Mouse (Mus musculus) liver, adult 2 months (tissue): ENCODE data around the gene Foxp1. TPM values are rescaled to one million over a fixed set of nuclear protein-coding genes. Genes with fewer than 3 reads are reported as not detected.

ENCODE experiments used
- DNase-seq: peaks from one replicate; pipeline ENCODE4 v3.0.0-alpha.2; 2011; ENCODE audit warnings: low read depth, low spot score; ENCODE audit errors: extremely low read depth
- H3K27ac ChIP-seq: fragments of 200-500 bp; replicated peaks from 2 replicates; pipeline ENCODE4 v1.5.1; 2012; ENCODE audit warnings: low read depth, mild to moderate bottlenecking, control low read depth, inconsistent platforms, low read length; ENCODE audit not compliant: insufficient read depth
- H3K27me3 ChIP-seq: fragments of 200-500 bp; 2 replicates; pipeline ENCODE4 v1.6.1; 2012; ENCODE audit warnings: mild to moderate bottlenecking, moderate library complexity, low read length, inconsistent platforms; ENCODE audit not compliant: control insufficient read depth, insufficient read depth
- H3K36me3 ChIP-seq: fragments of 200-500 bp; 2 replicates; pipeline ENCODE4 v1.6.1; 2012; ENCODE audit warnings: low read length, inconsistent platforms; ENCODE audit not compliant: control insufficient read depth, insufficient read depth
- H3K4me1 ChIP-seq: fragments of 200-500 bp; 2 replicates; pipeline ENCODE4 v1.6.1; 2011; ENCODE audit warnings: low read length; ENCODE audit not compliant: control insufficient read depth, insufficient read depth
- H3K4me3 ChIP-seq: fragments of 200-500 bp; 2 replicates; pipeline ENCODE4 v1.5.1; 2011; ENCODE audit warnings: low read depth, mild to moderate bottlenecking, control low read depth, low read length, moderate library complexity; ENCODE audit not compliant: insufficient read depth
- H3K79me2 ChIP-seq: fragments of 200-500 bp; 2 replicates; pipeline ENCODE4 v1.6.1; 2012; ENCODE audit warnings: inconsistent platforms, mild to moderate bottlenecking, low read length, moderate library complexity; ENCODE audit not compliant: control insufficient read depth, insufficient read depth
- H3K9ac ChIP-seq: fragments of 200-500 bp; 2 replicates; pipeline ENCODE4 v1.6.1; 2012; ENCODE audit warnings: low read depth, mild to moderate bottlenecking, control low read depth, inconsistent platforms, low read length
- CTCF ChIP-seq: fragments of 200-500 bp; IDR thresholded peaks from 2 replicates; pipeline ENCODE4 v1.5.1; 2011; ENCODE audit warnings: low read depth, low read length, control low read depth
- POLR2A ChIP-seq: fragments of 200-500 bp; IDR thresholded peaks from 2 replicates; pipeline ENCODE4 v1.6.1; 2011; ENCODE audit warnings: low read length, control low read depth; ENCODE audit not compliant: insufficient read depth; ENCODE audit errors: extremely low read depth
- WGBS: fragments of 180-500 bp; shearing (Covaris S2); methylation state at CpG from one replicate; pipeline ENCODE4 v1.1.7; 2018; 5-methylcytosine and 5-hydroxymethylcytosine counted together
- polyA plus RNA-seq: library from polyadenylated mRNA; depleted of rRNA; stranded (reverse); fragments of >200 nt; gene quantifications from 2 replicates; pipeline ENCODE4 v1.2.3, GENCODE M21; 2012
- total RNA-seq: library from RNA; depleted of rRNA; stranded (reverse); fragments of >200 nt; gene quantifications from 2 replicates; pipeline ENCODE4 v1.2.3, GENCODE M21; 2014

Gene Foxp1
- total and polyA plus RNA-seq, 2 experiments = 22.7 to 24.8 TPM

GRCm38 (mm10) chr6:99162716-99163115, 359.8 kb downstream of the Foxp1 start:
- Histone ChIP-seq H3K9ac (no peak overlapping the region), H3K79me2 (0 out of 2 replicates have a peak, but pooled peaks cover 3% of the 10 kb centered on the region), H3K4me3 (no peak overlapping the region), H3K27ac (no peak overlapping the region), H3K27me3 (no peaks in the 10 kb centered on the region), H3K4me1 (no peaks in the 10 kb centered on the region; the same call in 1 of the 2 replicates), H3K36me3 (peaks cover 7% of the 10 kb centered on the region; the same call in 1 of the 2 replicates)
- no peak for TF ChIP-seq POLR2A
- no peak for TF ChIP-seq CTCF
- DNase-seq = no peak
- WGBS = 94% methylated on average over 15 of the region's 15 CpGs

- WGBS = 89% methylated on average over 9 of the region's 9 CpGs
Measured at GRCm38 (mm10) chr6:99160348-99160693, 362.2 kb downstream of the Foxp1 start.

GRCm38 (mm10) chr6:99159452-99160347, 362.8 kb downstream of the Foxp1 start:
- Histone ChIP-seq H3K27ac (no peak overlapping the region), H3K27me3 (no peaks in the 10 kb centered on the region), H3K36me3 (peaks cover 9% of the 10 kb centered on the region; the same call in 1 of the 2 replicates), H3K4me1 (no peaks in the 10 kb centered on the region; the same call in 1 of the 2 replicates), H3K4me3 (no peak overlapping the region), H3K9ac (no peak overlapping the region), H3K79me2 (0 out of 2 replicates have a peak, but pooled peaks cover 2% of the 10 kb centered on the region)
- TF ChIP-seq CTCF = no peak
- TF ChIP-seq POLR2A = no peak
- 88% methylated on average over 23 of the region's 23 CpGs for WGBS
- no peak for DNase-seq

More at GRCm38 (mm10) chr6:99160348-99160693, 362.2 kb downstream of the Foxp1 start:
- Histone ChIP-seq H3K4me1 (no peaks in the 10 kb centered on the region; the same call in 1 of the 2 replicates), H3K4me3 (no peak overlapping the region), H3K27ac (no peak overlapping the region), H3K27me3 (no peaks in the 10 kb centered on the region), H3K36me3 (peaks cover 9% of the 10 kb centered on the region; the same call in 1 of the 2 replicates), H3K79me2 (0 out of 2 replicates have a peak, but pooled peaks cover 3% of the 10 kb centered on the region), H3K9ac (no peak overlapping the region)
- DNase-seq = no peak
- TF ChIP-seq POLR2A = no peak
- no peak for TF ChIP-seq CTCF

- 23% methylated on average over 4 of the region's 4 CpGs for WGBS
- TF ChIP-seq CTCF = no peak
- no peak for TF ChIP-seq POLR2A
- Histone ChIP-seq H3K4me3 (no peak overlapping the region), H3K27me3 (no peaks in the 10 kb centered on the region), H3K9ac (no peak overlapping the region), H3K36me3 (peaks cover 4% of the 10 kb centered on the region; the same call in 1 of the 2 replicates), H3K4me1 (peaks cover 7% of the 10 kb centered on the region; the same call in 1 of the 2 replicates), H3K79me2 (peaks cover 9% of the 10 kb centered on the region), H3K27ac (peak overlapping the region; percentile 30; the same call in 1 of the 2 replicates)
- peak; percentile 89 for DNase-seq
Measured at GRCm38 (mm10) chr6:99153682-99154081, 368.8 kb downstream of the Foxp1 start.

GRCm38 (mm10) chr6:99146400-99146905, 376.1 kb downstream of the Foxp1 start:
- 80% methylated on average over 7 of the region's 7 CpGs for WGBS
- peak; percentile 46 for DNase-seq
- H3K27ac ChIP-seq = no peak overlapping the region
- H3K4me3 ChIP-seq = no peak overlapping the region
- H3K27me3 ChIP-seq = no peaks in the 10 kb centered on the region
- H3K4me1 ChIP-seq = peaks cover 13% of the 10 kb centered on the region
- TF ChIP-seq CTCF (no peak), POLR2A (no peak)
- H3K36me3 ChIP-seq = no peaks in the 10 kb centered on the region
- H3K79me2 ChIP-seq = peaks cover 8% of the 10 kb centered on the region; the same call in 1 of the 2 replicates
- no peak overlapping the region for H3K9ac ChIP-seq

- WGBS = 24% methylated on average over 7 of the region's 7 CpGs
- TF ChIP-seq CTCF (no peak), POLR2A (no peak)
- peaks cover 10% of the 10 kb centered on the region; the same call in 1 of the 2 replicates for H3K79me2 ChIP-seq
Measured at GRCm38 (mm10) chr6:99145033-99145432, 377.5 kb downstream of the Foxp1 start.

More at GRCm38 (mm10) chr6:99145033-99145432, 377.5 kb downstream of the Foxp1 start:
- H3K27ac ChIP-seq = peak overlapping the region; percentile 42
- H3K4me1 ChIP-seq = peaks cover 13% of the 10 kb centered on the region
- H3K4me3 ChIP-seq = no peak overlapping the region
- peak; percentile 89 for DNase-seq
- no peak overlapping the region for H3K9ac ChIP-seq
- H3K36me3 ChIP-seq = no peaks in the 10 kb centered on the region
- no peaks in the 10 kb centered on the region for H3K27me3 ChIP-seq
